Mouse (Mus musculus) CH12.LX (cell line): Measurements from ENCODE around the gene Qrich1.

Experiments used
- CTCF ChIP-seq, 2 experiments: IDR thresholded peaks in 1 of 2; conservative IDR thresholded peaks in 1 of 2; 2 replicates each; pipeline ENCODE4 v1.5.1; 2011 to 2012; ENCODE audit warnings: low read depth in 2 of 2, low read length in 2 of 2, improper control_type of control experiment in 1 of 2, inconsistent platforms in 1 of 2, mild to moderate bottlenecking in 1 of 2, moderate library complexity in 1 of 2
- MAX ChIP-seq: IDR thresholded peaks from 2 replicates; pipeline ENCODE4 v1.6.1; 2011; ENCODE audit warnings: low read length, improper control_type of control experiment
- MEF2A ChIP-seq: IDR thresholded peaks from 2 replicates; pipeline ENCODE4 v1.6.1; 2014; ENCODE audit warnings: low read depth, mild to moderate bottlenecking, inconsistent platforms, low read length, improper control_type of control experiment, borderline replicate concordance
- MXI1 ChIP-seq: IDR thresholded peaks from 2 replicates; pipeline ENCODE4 v1.6.1; 2011; ENCODE audit warnings: mild to moderate bottlenecking, low read depth, low read length, improper control_type of control experiment
- NELFE ChIP-seq: IDR thresholded peaks from 2 replicates; pipeline ENCODE4 v1.6.1; 2011; ENCODE audit warnings: low read depth, low read length, improper control_type of control experiment
- POLR2A ChIP-seq: IDR thresholded peaks from 2 replicates; pipeline ENCODE4 v1.6.1; 2011; ENCODE audit warnings: low read depth, mild to moderate bottlenecking, improper control_type of control experiment, low read length
- RAD21 ChIP-seq: IDR thresholded peaks from 2 replicates; pipeline ENCODE4 v1.6.1; 2011; ENCODE audit warnings: low read depth, mild to moderate bottlenecking, low read length, improper control_type of control experiment, moderate library complexity
- ZKSCAN1 ChIP-seq: IDR thresholded peaks from 2 replicates; pipeline ENCODE4 v1.6.1; 2012; ENCODE audit warnings: low read depth, inconsistent platforms, low read length, improper control_type of control experiment, borderline replicate concordance

GRCm38 (mm10) chr9:108546875-108547274 is 30.3 kb downstream of the Qrich1 start:
- TF ChIP-seq CTCF (conservative IDR thresholded peaks at IDR 0.05 in 1 of 2, IDR thresholded peaks at IDR 0.05 in 1 of 2; ENCODE audit: low read depth in 2 of 2, low read length in 2 of 2) (no peak), RAD21 (no peak), MAX (no peak), MEF2A (no peak), POLR2A (no peak), NELFE (no peak), MXI1 (no peak), ZKSCAN1 (no peak)
